Mouse (Mus musculus) heart, postnatal 36 days (tissue): ENCODE data around the gene Ss18l1. TPM values are rescaled to one million over a fixed set of nuclear protein-coding genes. Genes with fewer than 3 reads are reported as not detected.

Source experiments
- DNase-seq, 2 experiments: peaks; one replicate each; pipeline ENCODE4 v3.0.0; 2021 to 2022
- intact Hi-C: fragments of 180-260 bp; cut with DNase I; formaldehyde crosslinking; loops from one replicate; pipeline ENCODE4 v1.15.1; 2025
- total RNA-seq, 2 experiments: library from RNA; stranded (reverse); gene quantifications; 2 replicates each; pipeline ENCODE4 v1.2.3; 2021

Ss18l1 gene
- total RNA-seq, 2 experiments from 2014 or later = 2.0 to 2.4 TPM

DNA sequence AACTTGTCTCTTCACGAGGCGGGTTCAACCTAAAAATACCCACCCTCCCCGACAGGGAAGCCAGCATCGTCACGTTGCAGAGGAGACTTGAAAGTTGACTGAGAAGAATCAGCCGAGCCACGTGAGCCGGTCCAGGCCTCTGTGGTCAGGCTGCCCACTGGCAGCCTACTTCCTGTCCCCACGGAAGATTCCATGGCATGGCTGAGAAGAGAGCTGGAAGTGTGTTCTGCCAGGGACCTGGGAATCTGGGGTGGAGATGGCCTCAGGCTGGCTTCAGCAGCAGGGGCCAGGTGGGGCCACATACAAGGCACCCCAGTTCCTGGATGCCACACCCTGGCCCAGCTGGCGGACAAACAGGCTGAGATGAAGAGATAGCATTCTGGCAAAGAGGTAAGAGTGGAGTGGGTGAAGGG is 73.8 kb downstream of the Ss18l1 start:
- intact Hi-C loops = loop anchor here (5.0 kb wide), 2 partner anchors 139 to 141 kb away; partner anchors contain the start of genes Rps21 and Taf4
- peak in 1 of 2 experiments; percentile 48 for DNase-seq

DNA sequence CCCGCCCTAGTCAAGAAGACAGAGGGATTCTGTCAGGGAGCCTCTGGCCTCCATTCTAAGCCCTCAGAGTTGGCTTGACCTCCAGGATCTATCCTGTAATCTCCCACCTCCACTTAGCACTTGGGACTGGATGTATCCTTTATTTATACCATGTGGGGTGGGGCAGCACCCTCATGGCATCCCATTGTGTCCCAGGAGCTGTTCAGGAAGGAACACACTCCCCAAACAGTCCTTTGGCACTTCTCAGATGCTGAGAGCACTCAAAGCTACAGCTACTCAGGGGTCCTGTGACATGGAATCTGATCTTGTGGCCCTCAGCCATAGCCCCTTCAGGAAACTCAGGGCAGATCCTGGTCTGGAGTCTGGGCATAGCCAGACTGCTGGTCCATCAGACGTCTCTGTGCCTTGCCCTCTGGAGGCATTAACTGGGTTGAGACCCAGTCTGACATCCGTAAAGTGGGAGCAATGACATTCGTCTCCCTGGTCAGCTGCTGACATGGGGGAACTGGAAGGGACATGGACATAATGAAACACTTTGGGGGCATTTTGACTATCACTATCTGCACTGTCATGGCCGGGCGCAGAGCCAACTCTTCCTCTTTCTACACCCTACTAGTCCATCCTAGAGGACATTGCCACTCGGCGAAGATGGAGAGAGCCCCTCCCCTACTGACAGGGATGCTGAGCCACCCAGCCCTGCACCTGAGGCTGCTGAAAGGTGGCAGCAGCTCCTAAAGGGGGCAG is 74.6 kb downstream of the Ss18l1 start:
- no peak for DNase-seq
- intact Hi-C loops = loop anchor here (5.0 kb wide), 2 partner anchors 140 kb away; partner anchors contain the start of genes Rps21 and Taf4

DNA sequence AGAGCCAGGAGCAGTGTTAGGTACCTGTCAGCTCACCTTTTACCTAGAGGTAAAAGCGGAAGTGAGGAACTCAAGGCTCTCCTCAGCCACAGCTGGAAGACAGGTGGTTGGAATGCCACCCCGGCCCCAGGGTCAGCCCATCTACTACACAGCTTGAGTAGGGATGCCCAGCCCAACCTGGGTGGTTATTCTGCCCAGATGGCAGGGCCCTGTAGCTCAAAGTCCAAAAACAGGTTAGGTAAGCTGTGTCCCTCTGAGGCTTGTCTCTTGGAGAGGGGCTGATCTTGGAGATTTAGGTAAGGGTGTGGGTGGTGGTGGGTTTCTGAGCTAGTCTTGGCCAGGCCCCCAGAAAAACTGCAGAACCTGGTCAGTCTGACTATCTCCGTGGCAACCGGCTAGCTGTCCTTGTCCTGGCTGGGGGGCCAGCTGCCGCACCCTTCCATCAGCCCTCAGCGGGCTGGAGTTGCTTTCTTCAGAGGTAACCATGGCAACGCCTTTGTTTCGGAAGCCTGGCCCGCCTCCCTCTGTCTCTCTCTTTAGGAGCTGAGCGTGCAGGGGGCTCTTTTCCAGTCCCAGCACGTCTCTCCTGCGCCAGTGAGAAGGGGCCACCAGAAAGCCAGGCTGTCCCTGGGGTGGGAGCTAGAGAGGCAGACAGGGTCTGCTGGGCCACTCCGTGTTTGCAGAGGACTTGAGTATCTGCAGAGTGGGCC is 75.3 kb downstream of the Ss18l1 start:
- no peak for DNase-seq
- intact Hi-C loops = loop anchor here (2.0 to 5.0 kb wide), 3 partner anchors 47 to 140 kb away; partner anchors contain the start of genes Mtg2, Rps21 and Taf4

DNA sequence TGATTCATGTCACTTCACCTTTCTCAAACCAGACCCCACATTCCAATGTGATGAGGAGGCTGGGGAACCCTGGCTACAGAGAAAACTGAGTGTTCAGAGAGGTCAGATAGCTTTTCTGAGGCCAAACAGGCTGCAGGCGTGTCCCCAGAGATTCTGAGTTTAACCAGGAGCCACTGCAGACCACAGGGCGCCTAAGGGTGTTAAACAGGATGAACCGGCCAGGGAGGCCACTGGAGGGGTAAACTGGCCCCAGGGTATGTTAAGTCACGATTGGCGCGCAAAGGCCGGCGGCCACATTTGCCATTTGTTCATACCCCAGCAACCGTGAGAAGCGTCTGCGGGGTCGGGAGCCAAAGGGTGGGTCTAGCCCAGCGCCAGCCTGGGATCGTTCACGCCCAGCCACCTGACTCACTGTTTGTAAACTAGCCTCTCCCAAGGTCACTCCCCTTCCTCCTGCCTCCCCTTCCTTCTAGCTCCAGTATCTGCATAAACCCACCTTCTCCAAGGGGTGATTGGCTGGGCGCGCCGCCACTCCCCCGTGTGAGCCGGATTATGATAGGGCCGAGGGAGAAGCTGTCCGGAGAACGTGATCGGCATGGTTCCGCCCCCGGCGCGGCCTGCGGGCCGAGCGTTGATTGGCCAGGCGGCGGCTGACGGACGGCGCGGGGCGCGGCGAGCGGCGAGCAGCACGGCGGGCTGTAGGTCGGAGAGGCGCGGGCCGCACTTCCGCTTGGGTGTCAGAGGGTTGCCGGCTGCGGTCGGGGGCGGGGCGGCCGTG is 76.5 kb downstream of the Ss18l1 start, which contains the start of gene Osbpl2:
Gene Osbpl2, plus strand, starts transcription at position 646 of the 778 bp plus-strand sequence.
- intact Hi-C loops = loop anchor here (2.0 to 5.0 kb wide), 3 partner anchors 48 to 142 kb away; partner anchors contain the start of genes Mtg2, Rps21 and Taf4
- peak; percentile 99 to 100 for DNase-seq

Other genes with a start within 250 kb of the Ss18l1 start
- 10 to 100 TPM; 15.5 to 21.3 TPM for gene Taf4, start 65.9 kb upstream of the Ss18l1 start, total RNA-seq
- gene Lsm14b, start 17.5 kb upstream of the Ss18l1 start, total RNA-seq = 10 to 100 TPM; 64.3 to 64.7 TPM
- 100 to 1,000 TPM; 166 to 176 TPM for gene Psma7, start 76 bp upstream of the Ss18l1 start, total RNA-seq
- gene Mtg2, start 28.1 kb downstream of the Ss18l1 start, total RNA-seq = 10 to 100 TPM; 27.1 to 30.0 TPM
- gene Hrh3, start 62.0 kb downstream of the Ss18l1 start, total RNA-seq = under 1 TPM in 1 of 2 experiments, not detected in 1; 0.19 TPM
- 10 to 100 TPM; 36.0 to 36.2 TPM for gene Osbpl2, start 76.8 kb downstream of the Ss18l1 start, total RNA-seq
- 10 to 100 TPM; 86.6 to 89.7 TPM for gene Adrm1, start 129.0 kb downstream of the Ss18l1 start, total RNA-seq
- gene Lama5, start 183.3 kb downstream of the Ss18l1 start, total RNA-seq = 10 to 100 TPM; 70.7 to 76.3 TPM
- gene Rps21, start 214.9 kb downstream of the Ss18l1 start, total RNA-seq = 100 to 1,000 TPM; 500 to 574 TPM
- 10 to 100 TPM; 11.2 to 13.5 TPM for gene Cables2, start 231.0 kb downstream of the Ss18l1 start, total RNA-seq
- gene Rbbp8nl, start 247.4 kb downstream of the Ss18l1 start, total RNA-seq = not detected